Mouse (Mus musculus): ENCODE data around the gene Kif1a. TPM values are rescaled to one million over a fixed set of nuclear protein-coding genes. Genes with fewer than 3 reads are reported as not detected.

Kif1a gene
- total and polyA plus RNA-seq, 2 experiments from 2014 or later, result 7.2 to 15.6 TPM

- no peak overlapping the region for H3K4me3 ChIP-seq (ENCODE audit: low read depth, low read length)
- H3K4me1 ChIP-seq (ENCODE audit: control insufficient read depth, insufficient read depth), result no peaks in the 10 kb centered on the region
- 76% methylated on average over 8 of the region's 8 CpGs for WGBS
- H3K9me3 ChIP-seq (replicated peaks; ENCODE audit: control insufficient read depth, low read length), result no peaks in the 10 kb centered on the region
- no peak for ATAC-seq (ENCODE audit: insufficient read depth, low read depth)
- H3K9ac ChIP-seq (replicated peaks; ENCODE audit: low read depth, low read length), result no peak overlapping the region
- H3K36me3 ChIP-seq (replicated peaks; ENCODE audit: control insufficient read depth, insufficient read depth, low read length), result no peaks in the 10 kb centered on the region
- peaks cover 6% of the 10 kb centered on the region; the same call in 1 of the 2 replicates for H3K27me3 ChIP-seq (ENCODE audit: control insufficient read depth, insufficient read depth, low read length)
- DNase-seq (ENCODE audit: low spot score), result no peak
- H3K27ac ChIP-seq (ENCODE audit: low read depth), result no peak overlapping the region
- TF ChIP-seq CTCF (IDR thresholded peaks at IDR 0.05; ENCODE audit: low read depth) (no peak), EP300 (IDR thresholded peaks at IDR 0.05; ENCODE audit: low read depth) (no peak)
- H3K4me2 ChIP-seq (ENCODE audit: low read depth, low read length), result no peak overlapping the region
Observed at GRCm38 (mm10) chr1:93128209-93128608, 26.5 kb upstream of the Kif1a start.

- no peak overlapping the region for H3K4me2 ChIP-seq (ENCODE audit: low read depth, low read length)
- no peak overlapping the region for H3K27ac ChIP-seq (ENCODE audit: low read depth)
- no peak for ATAC-seq (ENCODE audit: insufficient read depth, low read depth)
- no peak overlapping the region for H3K4me3 ChIP-seq (ENCODE audit: low read depth, low read length)
- no peak overlapping the region for H3K9ac ChIP-seq (replicated peaks; ENCODE audit: low read depth, low read length)
- TF ChIP-seq CTCF (IDR thresholded peaks at IDR 0.05; ENCODE audit: low read depth), result peak; percentile 12; the same call in 1 of the 2 replicates
- TF ChIP-seq EP300 (IDR thresholded peaks at IDR 0.05; ENCODE audit: low read depth), result no peak
- 47% methylated on average over 5 of the region's 5 CpGs for WGBS
- no peaks in the 10 kb centered on the region for H3K36me3 ChIP-seq (replicated peaks; ENCODE audit: control insufficient read depth, insufficient read depth, low read length)
- H3K9me3 ChIP-seq (replicated peaks; ENCODE audit: control insufficient read depth, low read length), result no peaks in the 10 kb centered on the region
- H3K27me3 ChIP-seq (ENCODE audit: control insufficient read depth, insufficient read depth, low read length), result no peaks in the 10 kb centered on the region
- DNase-seq (ENCODE audit: low spot score), result no peak
- no peaks in the 10 kb centered on the region for H3K4me1 ChIP-seq (ENCODE audit: control insufficient read depth, insufficient read depth)
Observed at GRCm38 (mm10) chr1:93125256-93125655, 23.5 kb upstream of the Kif1a start.

GRCm38 (mm10) chr1:93124066-93124465 is 22.3 kb upstream of the Kif1a start:
- no peaks in the 10 kb centered on the region for H3K9me3 ChIP-seq (replicated peaks; ENCODE audit: control insufficient read depth, low read length)
- no peak overlapping the region for H3K4me3 ChIP-seq (ENCODE audit: low read depth, low read length)
- no peak overlapping the region for H3K9ac ChIP-seq (replicated peaks; ENCODE audit: low read depth, low read length)
- ATAC-seq (ENCODE audit: insufficient read depth, low read depth) (no peak), DNase-seq (ENCODE audit: low spot score) (no peak)
- 38% methylated on average over 8 of the region's 8 CpGs for WGBS
- TF ChIP-seq EP300 (IDR thresholded peaks at IDR 0.05; ENCODE audit: low read depth) (no peak), CTCF (IDR thresholded peaks at IDR 0.05; ENCODE audit: low read depth) (no peak)
- no peak overlapping the region for H3K27ac ChIP-seq (ENCODE audit: low read depth)
- H3K27me3 ChIP-seq (ENCODE audit: control insufficient read depth, insufficient read depth, low read length), result no peaks in the 10 kb centered on the region
- no peak overlapping the region for H3K4me2 ChIP-seq (ENCODE audit: low read depth, low read length)
- no peaks in the 10 kb centered on the region for H3K4me1 ChIP-seq (ENCODE audit: control insufficient read depth, insufficient read depth)
- no peaks in the 10 kb centered on the region for H3K36me3 ChIP-seq (replicated peaks; ENCODE audit: control insufficient read depth, insufficient read depth, low read length)

- no peak overlapping the region for H3K9ac ChIP-seq (replicated peaks; ENCODE audit: low read depth, low read length)
- ATAC-seq (ENCODE audit: insufficient read depth, low read depth), result no peak
- no peak for DNase-seq (ENCODE audit: low spot score)
Observed at GRCm38 (mm10) chr1:93123179-93123854, 21.6 kb upstream of the Kif1a start.

DNA sequence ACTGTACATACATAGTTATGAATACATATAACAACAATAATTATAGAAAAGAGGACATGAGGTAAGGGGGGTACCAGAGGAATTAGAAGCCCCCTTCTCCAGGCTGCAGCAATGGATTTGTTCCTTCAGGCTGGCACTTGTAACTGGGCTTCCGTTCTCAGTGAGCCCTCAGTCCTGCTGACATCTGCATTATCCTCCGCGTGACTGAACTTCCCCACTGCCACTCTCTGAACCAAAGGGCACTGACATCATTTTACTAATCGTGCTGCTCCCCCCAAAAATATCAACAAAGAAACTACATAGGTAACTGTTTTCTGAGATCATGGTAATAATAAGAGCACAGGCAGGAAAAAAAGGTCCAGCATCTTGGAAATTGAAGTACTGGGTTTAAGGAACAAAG is 17.1 kb upstream of the Kif1a start:
- H3K9me3 ChIP-seq (replicated peaks; ENCODE audit: control insufficient read depth, low read length), result no peaks in the 10 kb centered on the region
- H3K36me3 ChIP-seq (replicated peaks; ENCODE audit: control insufficient read depth, insufficient read depth, low read length), result no peaks in the 10 kb centered on the region
- no peak for TF ChIP-seq EP300 (IDR thresholded peaks at IDR 0.05; ENCODE audit: low read depth)
- no peak for TF ChIP-seq CTCF (IDR thresholded peaks at IDR 0.05; ENCODE audit: low read depth)
- DNase-seq (ENCODE audit: low spot score), result no peak
- no peak overlapping the region for H3K4me2 ChIP-seq (ENCODE audit: low read depth, low read length)
- no peak overlapping the region for H3K27ac ChIP-seq (ENCODE audit: low read depth)
- no peak for ATAC-seq (ENCODE audit: insufficient read depth, low read depth)
- H3K27me3 ChIP-seq (ENCODE audit: control insufficient read depth, insufficient read depth, low read length), result peaks cover 7% of the 10 kb centered on the region; the same call in 1 of the 2 replicates
- no peak overlapping the region for H3K9ac ChIP-seq (replicated peaks; ENCODE audit: low read depth, low read length)
- 40% methylated on average over 4 of the region's 4 CpGs for WGBS
- no peak overlapping the region for H3K4me3 ChIP-seq (ENCODE audit: low read depth, low read length)
- no peaks in the 10 kb centered on the region for H3K4me1 ChIP-seq (ENCODE audit: control insufficient read depth, insufficient read depth)

More at GRCm38 (mm10) chr1:93123179-93123854, 21.6 kb upstream of the Kif1a start:
- no peak overlapping the region for H3K4me3 ChIP-seq (ENCODE audit: low read depth, low read length)
- WGBS, result 80% methylated on average over 11 of the region's 11 CpGs
- H3K27ac ChIP-seq (ENCODE audit: low read depth), result no peak overlapping the region
- H3K9me3 ChIP-seq (replicated peaks; ENCODE audit: control insufficient read depth, low read length), result no peaks in the 10 kb centered on the region
- H3K4me1 ChIP-seq (ENCODE audit: control insufficient read depth, insufficient read depth), result no peaks in the 10 kb centered on the region
- H3K36me3 ChIP-seq (replicated peaks; ENCODE audit: control insufficient read depth, insufficient read depth, low read length), result no peaks in the 10 kb centered on the region
- H3K4me2 ChIP-seq (ENCODE audit: low read depth, low read length), result no peak overlapping the region
- no peaks in the 10 kb centered on the region for H3K27me3 ChIP-seq (ENCODE audit: control insufficient read depth, insufficient read depth, low read length)
- TF ChIP-seq EP300 (IDR thresholded peaks at IDR 0.05; ENCODE audit: low read depth), result no peak
- TF ChIP-seq CTCF (IDR thresholded peaks at IDR 0.05; ENCODE audit: low read depth), result no peak

DNA sequence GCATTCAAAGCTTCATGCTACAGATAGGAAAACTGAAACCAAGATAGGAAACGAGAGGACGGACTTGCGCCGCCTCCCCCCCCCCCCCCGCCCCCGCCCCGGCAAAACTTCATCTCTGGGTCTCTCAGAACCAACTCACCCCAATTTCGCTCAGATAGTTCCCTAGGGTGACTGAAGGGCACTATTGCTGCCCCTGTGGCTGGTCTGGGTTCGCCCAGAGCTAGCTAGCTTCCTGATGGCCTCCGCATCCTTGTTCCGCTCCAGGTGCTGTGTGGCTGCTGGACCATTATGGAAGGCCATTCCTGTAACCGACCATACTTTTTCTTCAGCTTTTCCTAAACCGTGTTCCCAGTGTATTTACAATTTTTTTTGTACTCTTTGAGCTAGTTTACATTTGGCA is 13.7 kb upstream of the Kif1a start:
- no peak overlapping the region for H3K27ac ChIP-seq (ENCODE audit: low read depth)
- no peak for DNase-seq (ENCODE audit: low spot score)

More for the DNA sequence above, 13.7 kb upstream of the Kif1a start:
- TF ChIP-seq CTCF (IDR thresholded peaks at IDR 0.05; ENCODE audit: low read depth), result no peak
- no peak for TF ChIP-seq EP300 (IDR thresholded peaks at IDR 0.05; ENCODE audit: low read depth)
- peaks cover 7% of the 10 kb centered on the region; the same call in 1 of the 2 replicates for H3K27me3 ChIP-seq (ENCODE audit: control insufficient read depth, insufficient read depth, low read length)
- no peak overlapping the region for H3K9ac ChIP-seq (replicated peaks; ENCODE audit: low read depth, low read length)
- peak overlapping the region; percentile 54 for H3K4me2 ChIP-seq (ENCODE audit: low read depth, low read length)
- 33% methylated on average over 12 of the region's 13 CpGs for WGBS
- no peaks in the 10 kb centered on the region for H3K9me3 ChIP-seq (replicated peaks; ENCODE audit: control insufficient read depth, low read length)
- H3K4me1 ChIP-seq (ENCODE audit: control insufficient read depth, insufficient read depth), result no peaks in the 10 kb centered on the region
- H3K36me3 ChIP-seq (replicated peaks; ENCODE audit: control insufficient read depth, insufficient read depth, low read length), result no peaks in the 10 kb centered on the region
- ATAC-seq (ENCODE audit: insufficient read depth, low read depth), result no peak
- H3K4me3 ChIP-seq (ENCODE audit: low read depth, low read length), result peak overlapping the region; percentile 25

Data from heart, postnatal 0 days (tissue).